Mouse (Mus musculus): ENCODE measurements around the gene Fbxo44. TPM values are rescaled to one million over a fixed set of nuclear protein-coding genes. Genes with fewer than 3 reads are reported as not detected.
"Not testable (repeated sequence)": the region's sequence is repeated elsewhere in the genome, so short reads cannot be mapped to it uniquely, and the experiment has no call there.

The Fbxo44 gene
- polyA plus RNA-seq, 1 experiment from 2014 or later, result 44.9 TPM

GRCm38 (mm10) chr4:148185819-148186218 lies 25.5 kb upstream of the Fbxo44 start:
- Histone ChIP-seq H3K4me2 (ENCODE audit: low read depth, low read length, severe bottlenecking) (no peak overlapping the region), H3K4me3 (ENCODE audit: low read depth, low read length) (no peak overlapping the region), H3K9ac (ENCODE audit: low read length) (no peak overlapping the region), H3K4me1 (replicated peaks; ENCODE audit: control insufficient read depth, insufficient read depth, low read length) (peaks cover 5% of the 10 kb centered on the region; the same call in 1 of the 2 replicates), H3K36me3 (ENCODE audit: control insufficient read depth, insufficient read depth, low read length) (no peaks in the 10 kb centered on the region), H3K9me3 (ENCODE audit: control insufficient read depth, low read length) (no peaks in the 10 kb centered on the region), H3K27me3 (ENCODE audit: control insufficient read depth, insufficient read depth, low read length) (0 out of 2 replicates have a peak, but pooled peaks cover 2% of the 10 kb centered on the region), H3K27ac (ENCODE audit: low read depth, low read length) (no peak overlapping the region)
- ATAC-seq (replicated peaks; ENCODE audit: low FRiP score), result no peak
- no peak for DNase-seq (ENCODE audit: low spot score)
- 70% methylated on average over 4 of the region's 4 CpGs for WGBS

- H3K9me3 ChIP-seq (ENCODE audit: control insufficient read depth, low read length), result no peaks in the 10 kb centered on the region
- H3K4me3 ChIP-seq (ENCODE audit: low read depth, low read length), result no peak overlapping the region
- no peaks in the 10 kb centered on the region for H3K36me3 ChIP-seq (ENCODE audit: control insufficient read depth, insufficient read depth, low read length)
- H3K9ac ChIP-seq (ENCODE audit: low read length), result no peak overlapping the region
- H3K27ac ChIP-seq (ENCODE audit: low read depth, low read length), result no peak overlapping the region
- 30% methylated on average over 9 of the region's 9 CpGs for WGBS
- DNase-seq (ENCODE audit: low spot score), result no peak
- no peak for ATAC-seq (replicated peaks; ENCODE audit: low FRiP score)
- peaks cover 5% of the 10 kb centered on the region; the same call in 1 of the 2 replicates for H3K4me1 ChIP-seq (replicated peaks; ENCODE audit: control insufficient read depth, insufficient read depth, low read length)
- no peak overlapping the region for H3K4me2 ChIP-seq (ENCODE audit: low read depth, low read length, severe bottlenecking)
- H3K27me3 ChIP-seq (ENCODE audit: control insufficient read depth, insufficient read depth, low read length), result 0 out of 2 replicates have a peak, but pooled peaks cover 2% of the 10 kb centered on the region
Measured at GRCm38 (mm10) chr4:148184564-148184963, 24.3 kb upstream of the Fbxo44 start.

GRCm38 (mm10) chr4:148182363-148182762 lies 22.1 kb upstream of the Fbxo44 start:
- 25% methylated on average over 8 of the region's 8 CpGs for WGBS
- ATAC-seq (replicated peaks; ENCODE audit: low FRiP score), result peak; percentile 60
- no peaks in the 10 kb centered on the region for H3K9me3 ChIP-seq (ENCODE audit: control insufficient read depth, low read length)
- no peaks in the 10 kb centered on the region for H3K36me3 ChIP-seq (ENCODE audit: control insufficient read depth, insufficient read depth, low read length)
- no peak overlapping the region for H3K9ac ChIP-seq (ENCODE audit: low read length)
- DNase-seq (ENCODE audit: low spot score), result peak; percentile 66
- no peak overlapping the region for H3K27ac ChIP-seq (ENCODE audit: low read depth, low read length)
- H3K4me2 ChIP-seq (ENCODE audit: low read depth, low read length, severe bottlenecking), result no peak overlapping the region
- H3K4me3 ChIP-seq (ENCODE audit: low read depth, low read length), result no peak overlapping the region
- H3K4me1 ChIP-seq (replicated peaks; ENCODE audit: control insufficient read depth, insufficient read depth, low read length), result peaks cover 5% of the 10 kb centered on the region; the same call in 1 of the 2 replicates
- H3K27me3 ChIP-seq (ENCODE audit: control insufficient read depth, insufficient read depth, low read length), result peaks cover 7% of the 10 kb centered on the region

- Histone ChIP-seq H3K9me3 (ENCODE audit: control insufficient read depth, low read length) (no peaks in the 10 kb centered on the region), H3K27me3 (ENCODE audit: control insufficient read depth, insufficient read depth, low read length) (peaks cover 7% of the 10 kb centered on the region), H3K4me3 (ENCODE audit: low read depth, low read length) (no peak overlapping the region), H3K9ac (ENCODE audit: low read length) (no peak overlapping the region), H3K36me3 (ENCODE audit: control insufficient read depth, insufficient read depth, low read length) (no peaks in the 10 kb centered on the region), H3K4me1 (replicated peaks; ENCODE audit: control insufficient read depth, insufficient read depth, low read length) (peaks cover 5% of the 10 kb centered on the region; the same call in 1 of the 2 replicates), H3K4me2 (ENCODE audit: low read depth, low read length, severe bottlenecking) (no peak overlapping the region), H3K27ac (ENCODE audit: low read depth, low read length) (no peak overlapping the region)
- WGBS, result 88% methylated on average over 12 of the region's 12 CpGs
- no peak for ATAC-seq (replicated peaks; ENCODE audit: low FRiP score)
- DNase-seq (ENCODE audit: low spot score), result no peak
Measured at GRCm38 (mm10) chr4:148181483-148181882, 21.2 kb upstream of the Fbxo44 start.

GRCm38 (mm10) chr4:148177716-148178115 lies 17.4 kb upstream of the Fbxo44 start:
- no peak for ATAC-seq (replicated peaks; ENCODE audit: low FRiP score)
- H3K4me2 ChIP-seq (ENCODE audit: low read depth, low read length, severe bottlenecking), result no peak overlapping the region
- no peak overlapping the region for H3K27ac ChIP-seq (ENCODE audit: low read depth, low read length)
- no peak overlapping the region for H3K4me3 ChIP-seq (ENCODE audit: low read depth, low read length)
- DNase-seq (ENCODE audit: low spot score), result no peak
- H3K9me3 ChIP-seq (ENCODE audit: control insufficient read depth, low read length), result no peaks in the 10 kb centered on the region
- H3K36me3 ChIP-seq (ENCODE audit: control insufficient read depth, insufficient read depth, low read length), result no peaks in the 10 kb centered on the region
- H3K4me1 ChIP-seq (replicated peaks; ENCODE audit: control insufficient read depth, insufficient read depth, low read length), result peaks cover 10% of the 10 kb centered on the region
- peaks cover 35% of the 10 kb centered on the region for H3K27me3 ChIP-seq (ENCODE audit: control insufficient read depth, insufficient read depth, low read length)
- H3K9ac ChIP-seq (ENCODE audit: low read length), result no peak overlapping the region

GRCm38 (mm10) chr4:148176603-148177002 lies 16.3 kb upstream of the Fbxo44 start:
- peaks cover 44% of the 10 kb centered on the region for H3K27me3 ChIP-seq (ENCODE audit: control insufficient read depth, insufficient read depth, low read length)
- H3K4me2 ChIP-seq (ENCODE audit: low read depth, low read length, severe bottlenecking); ATAC-seq (replicated peaks; ENCODE audit: low FRiP score); DNase-seq (ENCODE audit: low spot score); H3K27ac ChIP-seq (ENCODE audit: low read depth, low read length); H3K36me3 ChIP-seq (ENCODE audit: control insufficient read depth, insufficient read depth, low read length); H3K4me3 ChIP-seq (ENCODE audit: low read depth, low read length); H3K4me1 ChIP-seq (replicated peaks; ENCODE audit: control insufficient read depth, insufficient read depth, low read length); H3K9me3 ChIP-seq (ENCODE audit: control insufficient read depth, low read length); H3K9ac ChIP-seq (ENCODE audit: low read length): not testable (repeated sequence)
- WGBS, result 85% methylated on average over 5 of the region's 6 CpGs

GRCm38 (mm10) chr4:148174495-148174862 lies 14.2 kb upstream of the Fbxo44 start:
- ATAC-seq (replicated peaks; ENCODE audit: low FRiP score) (no peak), DNase-seq (ENCODE audit: low spot score) (no peak)
- no peak overlapping the region for H3K27ac ChIP-seq (ENCODE audit: low read depth, low read length)
- peak overlapping the region; percentile 17; the same call in 1 of the 2 replicates for H3K4me3 ChIP-seq (ENCODE audit: low read depth, low read length)
- H3K9me3 ChIP-seq (ENCODE audit: control insufficient read depth, low read length), result no peaks in the 10 kb centered on the region
- H3K27me3 ChIP-seq (ENCODE audit: control insufficient read depth, insufficient read depth, low read length), result peaks cover 51% of the 10 kb centered on the region
- peak overlapping the region; percentile 38; the same call in 1 of the 2 replicates for H3K4me2 ChIP-seq (ENCODE audit: low read depth, low read length, severe bottlenecking)
- H3K4me1 ChIP-seq (replicated peaks; ENCODE audit: control insufficient read depth, insufficient read depth, low read length), result peaks cover 8% of the 10 kb centered on the region
- no peak overlapping the region for H3K9ac ChIP-seq (ENCODE audit: low read length)
- H3K36me3 ChIP-seq (ENCODE audit: control insufficient read depth, insufficient read depth, low read length), result no peaks in the 10 kb centered on the region
- WGBS, result 6% methylated on average over 12 of the region's 12 CpGs

- Histone ChIP-seq H3K9ac (ENCODE audit: low read length) (peak overlapping the region; percentile 32; the same call in 1 of the 2 replicates), H3K36me3 (ENCODE audit: control insufficient read depth, insufficient read depth, low read length) (no peaks in the 10 kb centered on the region), H3K4me1 (replicated peaks; ENCODE audit: control insufficient read depth, insufficient read depth, low read length) (peaks cover 8% of the 10 kb centered on the region), H3K9me3 (ENCODE audit: control insufficient read depth, low read length) (no peaks in the 10 kb centered on the region), H3K4me2 (ENCODE audit: low read depth, low read length, severe bottlenecking) (peak overlapping the region; percentile 38), H3K4me3 (ENCODE audit: low read depth, low read length) (peak overlapping the region; percentile 17; the same call in 1 of the 2 replicates), H3K27me3 (ENCODE audit: control insufficient read depth, insufficient read depth, low read length) (peaks cover 54% of the 10 kb centered on the region), H3K27ac (ENCODE audit: low read depth, low read length) (0 out of 2 replicates have a peak overlapping the region, but pooled peaks have one; percentile 18)
- WGBS, result under 1% methylated on average over 30 of the region's 30 CpGs
- ATAC-seq (replicated peaks; ENCODE audit: low FRiP score) (peak; percentile 22; the same call in 1 of the 2 replicates), DNase-seq (ENCODE audit: low spot score) (peak; percentile 72)
Measured at GRCm38 (mm10) chr4:148173811-148174494, 13.7 kb upstream of the Fbxo44 start.

- H3K9ac ChIP-seq (ENCODE audit: low read length), result no peak overlapping the region
- no peaks in the 10 kb centered on the region for H3K36me3 ChIP-seq (ENCODE audit: control insufficient read depth, insufficient read depth, low read length)
- no peaks in the 10 kb centered on the region for H3K9me3 ChIP-seq (ENCODE audit: control insufficient read depth, low read length)
- H3K27ac ChIP-seq (ENCODE audit: low read depth, low read length), result no peak overlapping the region
- H3K27me3 ChIP-seq (ENCODE audit: control insufficient read depth, insufficient read depth, low read length), result peaks cover 56% of the 10 kb centered on the region
- peaks cover 8% of the 10 kb centered on the region for H3K4me1 ChIP-seq (replicated peaks; ENCODE audit: control insufficient read depth, insufficient read depth, low read length)
- H3K4me3 ChIP-seq (ENCODE audit: low read depth, low read length), result no peak overlapping the region
- ATAC-seq (replicated peaks; ENCODE audit: low FRiP score), result no peak
- no peak overlapping the region for H3K4me2 ChIP-seq (ENCODE audit: low read depth, low read length, severe bottlenecking)
- 0% methylated on average over 3 of the region's 3 CpGs for WGBS
- DNase-seq (ENCODE audit: low spot score), result no peak
Measured at GRCm38 (mm10) chr4:148171261-148171660, 11.0 kb upstream of the Fbxo44 start.

Measured in forebrain, embryonic 11.5 days (tissue).